Mouse (Mus musculus) CH12.LX (cell line): ENCODE measurements around the gene Gm6592. TPM values are rescaled to one million over a fixed set of nuclear protein-coding genes. Genes with fewer than 3 reads are reported as not detected.

Experiments
- DNase-seq: peaks from one replicate; pipeline ENCODE4 v3.0.0-alpha.2; 2013; ENCODE audit errors: extremely low read depth
- H3K27ac ChIP-seq: 2 replicates; pipeline ENCODE4 v1.5.1; 2012; ENCODE audit warnings: low read depth, mild to moderate bottlenecking, control low read depth, moderate library complexity; ENCODE audit not compliant: insufficient read depth
- H3K27me3 ChIP-seq: replicated peaks from 2 replicates; pipeline ENCODE3; 2012; ENCODE audit warnings: inconsistent platforms
- H3K36me3 ChIP-seq, 2 experiments: replicated peaks in 1 of 2; 2 replicates each; pipeline versions ENCODE3 to v1.6.1; 2012; ENCODE audit warnings: inconsistent platforms in 1 of 2, low read length in 1 of 2, mild to moderate bottlenecking in 1 of 2, mixed read lengths in 1 of 2, moderate library complexity in 1 of 2; ENCODE audit not compliant: control insufficient read depth in 1 of 2, insufficient read depth in 1 of 2
- H3K4me1 ChIP-seq, 2 experiments: 2 replicates each; pipeline ENCODE4 v1.6.1; 2012; ENCODE audit warnings: inconsistent platforms in 1 of 2, moderate library complexity in 1 of 2; ENCODE audit not compliant: insufficient read depth in 2 of 2, control insufficient read depth in 1 of 2
- H3K4me2 ChIP-seq: 2 replicates; pipeline ENCODE4 v1.6.1; 2012; ENCODE audit warnings: low read depth, mild to moderate bottlenecking, control low read depth; ENCODE audit not compliant: poor library complexity, insufficient read depth, severe bottlenecking
- H3K4me3 ChIP-seq, 3 experiments: fragments of 150-350 bp in 1 of 3; sonication (generic) in 1 of 3; replicated peaks in 1 of 3; 2 replicates each; pipeline versions ENCODE3 to v1.5.1; 2011 to 2012; ENCODE audit warnings: low read depth in 2 of 3, low read length in 2 of 3, mild to moderate bottlenecking in 2 of 3, moderate library complexity in 2 of 3, control low read depth in 1 of 3, improper control_type of control experiment in 1 of 3, inconsistent platforms in 1 of 3, mixed read lengths in 1 of 3; ENCODE audit not compliant: poor library complexity in 1 of 3
- H3K79me2 ChIP-seq: replicated peaks from 2 replicates; pipeline ENCODE4 v1.6.1; 2012; ENCODE audit warnings: mild to moderate bottlenecking, moderate library complexity; ENCODE audit not compliant: control insufficient read depth, poor library complexity, insufficient read depth, severe bottlenecking; ENCODE audit errors: extremely low read depth
- H3K9ac ChIP-seq: 2 replicates; pipeline ENCODE4 v1.6.1; 2012; ENCODE audit warnings: low read depth, mild to moderate bottlenecking, control low read depth, moderate library complexity; ENCODE audit not compliant: insufficient read depth
- H3K9me3 ChIP-seq: replicated peaks from 2 replicates; pipeline ENCODE3; 2012; ENCODE audit warnings: low read length, inconsistent platforms, mixed read lengths
- CHD1 ChIP-seq: IDR thresholded peaks from 2 replicates; pipeline ENCODE4 v1.6.1; 2012; ENCODE audit warnings: low read depth, low read length, improper control_type of control experiment, inconsistent platforms
- CHD2 ChIP-seq: IDR thresholded peaks from 2 replicates; pipeline ENCODE4 v1.6.1; 2011; ENCODE audit warnings: low read length, improper control_type of control experiment
- E2F4 ChIP-seq: IDR thresholded peaks from 2 replicates; pipeline ENCODE4 v1.6.1; 2011; ENCODE audit warnings: low read depth, low read length, improper control_type of control experiment; ENCODE audit not compliant: insufficient replicate concordance
- ELF1 ChIP-seq: IDR thresholded peaks from 2 replicates; pipeline ENCODE4 v1.6.1; 2014; ENCODE audit warnings: low read depth, mild to moderate bottlenecking, inconsistent platforms, low read length, improper control_type of control experiment
- EP300 ChIP-seq: IDR thresholded peaks from 2 replicates; pipeline ENCODE4 v1.6.1; 2011; ENCODE audit warnings: low read length, improper control_type of control experiment
- ETS1 ChIP-seq: conservative IDR thresholded peaks from 2 replicates; pipeline ENCODE4 v1.6.1; 2012; ENCODE audit warnings: low read depth, mild to moderate bottlenecking, inconsistent platforms, low read length, improper control_type of control experiment, moderate library complexity
- IRF4 ChIP-seq: IDR thresholded peaks from 2 replicates; pipeline ENCODE4 v1.6.1; 2014; ENCODE audit warnings: low read depth, mild to moderate bottlenecking, inconsistent platforms, low read length, improper control_type of control experiment
- JUND ChIP-seq: conservative IDR thresholded peaks from 2 replicates; pipeline ENCODE4 v1.6.1; 2011; ENCODE audit warnings: low read depth, low read length, improper control_type of control experiment
- KAT2A ChIP-seq: IDR thresholded peaks from 2 replicates; pipeline ENCODE4 v1.6.1; 2012; ENCODE audit warnings: low read length, improper control_type of control experiment, inconsistent platforms; ENCODE audit not compliant: insufficient replicate concordance
- MAFK ChIP-seq: IDR thresholded peaks from 2 replicates; pipeline ENCODE4 v1.6.1; 2011; ENCODE audit warnings: low read length, improper control_type of control experiment; ENCODE audit not compliant: insufficient replicate concordance
- MAX ChIP-seq: IDR thresholded peaks from 2 replicates; pipeline ENCODE4 v1.6.1; 2011; ENCODE audit warnings: low read length, improper control_type of control experiment
- MXI1 ChIP-seq: IDR thresholded peaks from 2 replicates; pipeline ENCODE4 v1.6.1; 2011; ENCODE audit warnings: mild to moderate bottlenecking, low read depth, low read length, improper control_type of control experiment
- MYC ChIP-seq: IDR thresholded peaks from 2 replicates; pipeline ENCODE4 v1.6.1; 2011; ENCODE audit warnings: low read depth, mild to moderate bottlenecking, improper control_type of control experiment, low read length
- NRF1 ChIP-seq: IDR thresholded peaks from 2 replicates; pipeline ENCODE4 v1.6.1; 2014; ENCODE audit warnings: low read depth, mild to moderate bottlenecking, inconsistent platforms, low read length, improper control_type of control experiment, moderate library complexity
- POLR2A ChIP-seq: IDR thresholded peaks from 2 replicates; pipeline ENCODE4 v1.6.1; 2011; ENCODE audit warnings: low read depth, mild to moderate bottlenecking, improper control_type of control experiment, low read length
- RCOR1 ChIP-seq: conservative IDR thresholded peaks from 2 replicates; pipeline ENCODE4 v1.6.1; 2012; ENCODE audit warnings: low read depth, mild to moderate bottlenecking, inconsistent platforms, low read length, improper control_type of control experiment
- SMC3 ChIP-seq: IDR thresholded peaks from 2 replicates; pipeline ENCODE4 v1.6.1; 2011; ENCODE audit warnings: low read depth, low read length, improper control_type of control experiment
- TBP ChIP-seq: conservative IDR thresholded peaks from 2 replicates; pipeline ENCODE4 v1.6.1; 2011; ENCODE audit warnings: low read depth, low read length, improper control_type of control experiment
- TCF12 ChIP-seq: IDR thresholded peaks from 2 replicates; pipeline ENCODE4 v1.6.1; 2014; ENCODE audit warnings: low read depth, mild to moderate bottlenecking, inconsistent platforms, low read length, improper control_type of control experiment
- USF1 ChIP-seq: IDR thresholded peaks from 2 replicates; pipeline ENCODE4 v1.6.1; 2014; ENCODE audit warnings: low read depth, mild to moderate bottlenecking, inconsistent platforms, low read length, improper control_type of control experiment
- ZC3H11A ChIP-seq: IDR thresholded peaks from 2 replicates; pipeline ENCODE4 v1.6.1; 2012; ENCODE audit warnings: low read depth, mild to moderate bottlenecking, inconsistent platforms, low read length, improper control_type of control experiment
- ZMIZ1 ChIP-seq: IDR thresholded peaks from 2 replicates; pipeline ENCODE4 v1.6.1; 2012; ENCODE audit warnings: low read depth, mild to moderate bottlenecking, inconsistent platforms, low read length, improper control_type of control experiment
- dilution Hi-C: fragments of 300-500 bp; cut with MboI; formaldehyde crosslinking; loops from 2 replicates; pipeline ENCODE4 v1.14.3; 2020; ENCODE audit warnings: low sequenced_read_pairs; ENCODE audit not compliant: extremely low pct_unique_long_range_greater_than_20kb, extremely low pct_ligation_motif_present
- in situ Hi-C: fragments of 300-500 bp; cut with MboI; formaldehyde crosslinking; loops from 3 replicates; pipeline ENCODE4 v1.14.3; 2019; ENCODE audit warnings: low sequenced_read_pairs, low pct_ligation_motif_present, low pct_unique_long_range_greater_than_20kb, mixed read lengths
- polyA plus RNA-seq: library from polyadenylated mRNA; unstranded; fragments of >175 nt; gene quantifications from 2 replicates; pipeline ENCODE4 v1.2.1, GENCODE M21; 2012; ENCODE audit warnings: low read depth; ENCODE audit not compliant: insufficient read length
- total RNA-seq, 2 experiments: library from RNA; depleted of rRNA; stranded (reverse); fragments of 300-350 nt in 1 of 2; fragments of >200 nt in 1 of 2; gene quantifications; 2 replicates each; pipeline ENCODE4 v1.2.3; 2012 to 2014

The Gm6592 gene
- total and polyA plus RNA-seq, 3 experiments = not detected

DNA sequence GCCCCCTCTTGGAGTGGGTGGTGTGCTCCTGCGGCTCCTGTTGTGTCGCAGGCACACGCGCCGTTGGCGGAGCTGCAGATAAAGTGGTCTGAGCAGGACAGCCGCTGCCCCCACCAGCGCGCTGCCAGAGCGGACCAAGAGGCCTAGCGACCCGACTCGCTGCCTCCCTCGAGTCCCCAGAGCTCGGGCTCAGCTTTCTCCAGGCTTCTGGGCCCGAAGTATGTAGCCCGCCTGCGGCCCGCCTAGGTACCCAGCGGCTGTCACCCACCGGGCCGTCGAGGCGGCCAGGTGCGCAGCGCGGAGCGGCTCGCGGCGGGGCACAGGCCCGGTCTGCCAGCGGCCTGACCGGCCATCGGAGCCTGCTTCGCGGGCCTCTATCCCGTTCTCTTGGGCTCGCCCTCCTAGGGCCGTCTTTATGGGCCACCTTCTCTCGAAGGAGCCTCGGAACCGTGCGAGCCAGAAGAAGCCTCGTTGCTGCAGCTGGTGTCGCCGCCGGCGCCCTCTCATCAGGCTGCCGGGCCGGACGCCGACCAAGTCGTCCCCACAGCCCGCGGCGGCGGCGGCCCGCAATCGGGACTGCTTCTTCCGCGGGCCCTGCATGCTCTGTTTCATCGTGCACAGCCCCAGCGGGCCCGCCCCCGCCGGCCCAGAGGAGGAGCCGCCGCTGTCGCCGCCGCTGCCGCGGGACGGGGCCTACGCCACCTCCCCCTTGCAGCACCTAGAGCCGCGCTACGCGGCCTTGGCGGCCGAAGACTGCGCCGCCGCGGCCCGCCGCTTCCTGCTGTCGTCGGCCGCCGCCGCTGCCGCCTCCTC lies 48.8 kb downstream of the Gm6592 start, which contains the start of gene B630019K06Rik:
B630019K06Rik (plus strand) TSS at position 40 of the 813 bp plus-strand sequence.
- Histone ChIP-seq H3K4me1 (no peaks in the 10 kb centered on the region), H3K4me2 (no peak within 1 kb of the TSS), H3K27ac (no peak within 1 kb of the TSS), H3K36me3 (no peaks in the 10 kb centered on the region), H3K4me3 (no peak within 1 kb of the TSS), H3K27me3 (no peaks in the 10 kb centered on the region), H3K79me2 (no peaks in the 10 kb centered on the region), H3K9ac (no peak within 1 kb of the TSS), H3K9me3 (no peaks in the 10 kb centered on the region)
- dilution Hi-C loops = no loop called here
- DNase-seq = no peak
- in situ Hi-C loops = no loop called here
- TF ChIP-seq ELF1 (no peak), ETS1 (no peak), IRF4 (no peak), MAX (no peak), MAFK (no peak), MYC (no peak), ZMIZ1 (no peak), RCOR1 (no peak), E2F4 (no peak), CHD2 (no peak), POLR2A (no peak), KAT2A (no peak), MXI1 (no peak), TCF12 (no peak), TBP (no peak), USF1 (no peak), JUND (no peak), CHD1 (no peak), ZC3H11A (no peak), NRF1 (no peak)

- no peaks in the 10 kb centered on the region for H3K9me3 ChIP-seq
- no peaks in the 10 kb centered on the region for H3K36me3 ChIP-seq
- no peaks in the 10 kb centered on the region for H3K27me3 ChIP-seq
- in situ Hi-C loops (no loop called here), dilution Hi-C loops (no loop called here)
- TF ChIP-seq SMC3 = no peak
- no peak for TF ChIP-seq TBP
- TF ChIP-seq EP300 = no peak
- no peak overlapping the region for H3K27ac ChIP-seq
- no peaks in the 10 kb centered on the region for H3K4me1 ChIP-seq
- no peaks in the 10 kb centered on the region for H3K79me2 ChIP-seq
- no peak for DNase-seq
- no peak overlapping the region for H3K9ac ChIP-seq
- no peak overlapping the region for H3K4me2 ChIP-seq
- H3K4me3 ChIP-seq = no peak overlapping the region
Measured at GRCm38 (mm10) chrX:8893182-8893651, 49.4 kb downstream of the Gm6592 start.

Other genes starting within 250 kb of the Gm6592 start
- gene Ssxb8, start 153.2 kb upstream of the Gm6592 start, total RNA-seq (2012; rRNA removed) = not detected in 2 replicates
- gene Ssxb8, start 153.2 kb upstream of the Gm6592 start, total RNA-seq (2014; rRNA removed) = not detected in 2 replicates
- gene Ssxb8, start 153.2 kb upstream of the Gm6592 start, polyA plus RNA-seq = not detected in 2 replicates
- gene Ssx9, start 95.6 kb upstream of the Gm6592 start, total RNA-seq (2012; rRNA removed) = not detected in 2 replicates
- not detected in 2 replicates for gene Ssx9, start 95.6 kb upstream of the Gm6592 start, total RNA-seq (2014; rRNA removed)
- not detected in 2 replicates for gene Ssx9, start 95.6 kb upstream of the Gm6592 start, polyA plus RNA-seq
- gene Ssxb5, start 40.3 kb upstream of the Gm6592 start, total RNA-seq (2012; rRNA removed) = not detected in 2 replicates
- gene Ssxb5, start 40.3 kb upstream of the Gm6592 start, total RNA-seq (2014; rRNA removed) = not detected in 2 replicates
- gene Ssxb5, start 40.3 kb upstream of the Gm6592 start, polyA plus RNA-seq = not detected in 2 replicates
- gene Gm5751, start 30.3 kb downstream of the Gm6592 start, total RNA-seq (2012; rRNA removed) = 0.38 and 0.51 TPM in 2 replicates
- not detected in 2 replicates for gene Gm5751, start 30.3 kb downstream of the Gm6592 start, total RNA-seq (2014; rRNA removed)
- gene Gm5751, start 30.3 kb downstream of the Gm6592 start, polyA plus RNA-seq = 0.59 TPM in 1 of 2 replicates, not detected in the other
- gene B630019K06Rik, start 48.4 kb downstream of the Gm6592 start, total RNA-seq (2012; rRNA removed) = not detected in 2 replicates
- gene B630019K06Rik, start 48.4 kb downstream of the Gm6592 start, total RNA-seq (2014; rRNA removed) = 0.08 TPM in 1 of 2 replicates, not detected in the other
- gene B630019K06Rik, start 48.4 kb downstream of the Gm6592 start, polyA plus RNA-seq = 0.11 TPM in 1 of 2 replicates, not detected in the other
- gene Fthl17b, start 119.0 kb downstream of the Gm6592 start, total RNA-seq (2012; rRNA removed) = not detected in 2 replicates
- not detected in 2 replicates for gene Fthl17b, start 119.0 kb downstream of the Gm6592 start, total RNA-seq (2014; rRNA removed)
- not detected in 2 replicates for gene Fthl17b, start 119.0 kb downstream of the Gm6592 start, polyA plus RNA-seq
- gene Fthl17c, start 132.6 kb downstream of the Gm6592 start, total RNA-seq (2012; rRNA removed) = not detected in 2 replicates
- not detected in 2 replicates for gene Fthl17c, start 132.6 kb downstream of the Gm6592 start, total RNA-seq (2014; rRNA removed)
- not detected in 2 replicates for gene Fthl17c, start 132.6 kb downstream of the Gm6592 start, polyA plus RNA-seq
- gene Fthl17d, start 142.8 kb downstream of the Gm6592 start, total RNA-seq (2012; rRNA removed) = 0.21 TPM in 1 of 2 replicates, not detected in the other
- not detected in 2 replicates for gene Fthl17d, start 142.8 kb downstream of the Gm6592 start, total RNA-seq (2014; rRNA removed)
- not detected in 2 replicates for gene Fthl17d, start 142.8 kb downstream of the Gm6592 start, polyA plus RNA-seq
- gene Fthl17e, start 189.5 kb downstream of the Gm6592 start, total RNA-seq (2012; rRNA removed) = not detected in 2 replicates
- gene Fthl17e, start 189.5 kb downstream of the Gm6592 start, total RNA-seq (2014; rRNA removed) = not detected in 2 replicates
- gene Fthl17e, start 189.5 kb downstream of the Gm6592 start, polyA plus RNA-seq = not detected in 2 replicates
- gene Fthl17f, start 219.0 kb downstream of the Gm6592 start, total RNA-seq (2012; rRNA removed) = not detected in 2 replicates
- gene Fthl17f, start 219.0 kb downstream of the Gm6592 start, total RNA-seq (2014; rRNA removed) = not detected in 2 replicates
- not detected in 2 replicates for gene Fthl17f, start 219.0 kb downstream of the Gm6592 start, polyA plus RNA-seq